Mouse (Mus musculus) G1E (cell line): ENCODE data around the gene Dnajc14. TPM values are rescaled to one million over a fixed set of nuclear protein-coding genes. Genes with fewer than 3 reads are reported as not detected.

ENCODE experiments used
- ATAC-seq: 2 replicates; pipeline ENCODE4 v1.8.0; 2016; ENCODE audit warnings: mild to moderate bottlenecking; ENCODE audit not compliant: insufficient number of reproducible peaks, poor library complexity, low FRiP score, severe bottlenecking; ENCODE audit errors: extremely low read depth
- DNase-seq: peaks from one replicate; pipeline ENCODE4 v3.0.0; 2012; ENCODE audit warnings: low spot score
- H3K27me3 ChIP-seq: 2 replicates; pipeline ENCODE4 v1.6.1; 2012; ENCODE audit warnings: mild to moderate bottlenecking, low read length, inconsistent platforms; ENCODE audit not compliant: insufficient read depth
- H3K36me3 ChIP-seq: replicated peaks from 2 replicates; pipeline ENCODE3; 2012; ENCODE audit warnings: mild to moderate bottlenecking, inconsistent platforms
- H3K4me1 ChIP-seq: 2 replicates; pipeline ENCODE4 v1.6.1; 2012; ENCODE audit warnings: low read depth, low read length, inconsistent platforms, mixed read lengths; ENCODE audit not compliant: insufficient read depth
- H3K4me3 ChIP-seq: 2 replicates; pipeline ENCODE4 v1.5.1; 2012; ENCODE audit warnings: low read depth, mild to moderate bottlenecking, inconsistent platforms, low read length, moderate library complexity, mixed read lengths
- H3K9me3 ChIP-seq: replicated peaks from 2 replicates; pipeline ENCODE4 v1.6.1; 2012; ENCODE audit warnings: inconsistent platforms
- CTCF ChIP-seq: IDR thresholded peaks from 2 replicates; pipeline ENCODE4 v1.5.1; 2012; ENCODE audit warnings: low read depth, low read length, inconsistent platforms, mixed read lengths
- GATA1 ChIP-seq: IDR thresholded peaks from 2 replicates; pipeline ENCODE4 v1.6.1; 2012; ENCODE audit warnings: borderline replicate concordance, low read length, inconsistent platforms, mixed read lengths
- GATA2 ChIP-seq: IDR thresholded peaks from 2 replicates; pipeline ENCODE4 v1.6.1; 2012; ENCODE audit warnings: low read depth, low read length, inconsistent platforms, borderline replicate concordance
- POLR2AphosphoS5 ChIP-seq: IDR thresholded peaks from 2 replicates; pipeline ENCODE4 v1.6.1; 2012; ENCODE audit warnings: low read depth, low read length, inconsistent platforms; ENCODE audit not compliant: insufficient replicate concordance
- TAL1 ChIP-seq: conservative IDR thresholded peaks from 2 replicates; pipeline ENCODE4 v1.6.1; 2012; ENCODE audit warnings: low read depth, low read length, inconsistent platforms, mixed read lengths
- polyA plus RNA-seq: library from polyadenylated mRNA; stranded (reverse); fragments of >175 nt; gene quantifications from 2 replicates; pipeline ENCODE4 v1.2.3, GENCODE M21; 2012
- total RNA-seq, 2 experiments: library from RNA; stranded (forward) in 1 of 2; stranded (reverse) in 1 of 2; fragments of 200-1000 nt in 1 of 2; fragments of >200 nt in 1 of 2; fragmentation: Nextera tagmentation in 1 of 2; gene quantifications; 2 replicates each; pipeline ENCODE4 v1.2.3; 2014 to 2017

Dnajc14 gene
- total RNA-seq (2014; fragmentation: Nextera tagmentation) (20.6 and 25.5 TPM in 2 replicates), total RNA-seq (2017) (31.5 and 36.9 TPM in 2 replicates), polyA plus RNA-seq (9.6 and 12.6 TPM in 2 replicates)

- peak; percentile 19 for DNase-seq
- TF ChIP-seq TAL1 (no peak), POLR2AphosphoS5 (no peak), CTCF (no peak), GATA2 (no peak), GATA1 (no peak)
- H3K36me3 ChIP-seq = peaks cover 51% of the 10 kb centered on the region
- peaks cover 40% of the 10 kb centered on the region for H3K4me1 ChIP-seq
- H3K4me3 ChIP-seq = peak within 1 kb of the TSS; percentile 95
- no peaks in the 10 kb centered on the region for H3K9me3 ChIP-seq
- no peaks in the 10 kb centered on the region for H3K27me3 ChIP-seq
- ATAC-seq = no peak
Observed at GRCm38 (mm10) chr10:128803771-128804270, at the start of gene Dnajc14. TSS of gene Dnajc14 (plus strand) at chr10:128804062.

GRCm38 (mm10) chr10:128772895-128773294 lies 31.0 kb upstream of the Dnajc14 start:
- peaks cover 14% of the 10 kb centered on the region for H3K36me3 ChIP-seq
- no peak for ATAC-seq

GRCm38 (mm10) chr10:128773685-128774084 lies 30.2 kb upstream of the Dnajc14 start:
- TF ChIP-seq POLR2AphosphoS5 (no peak), TAL1 (no peak), GATA2 (no peak), CTCF (no peak), GATA1 (no peak)
- H3K9me3 ChIP-seq = no peaks in the 10 kb centered on the region
- H3K27me3 ChIP-seq = peaks cover 4% of the 10 kb centered on the region; the same call in 1 of the 2 replicates
- DNase-seq = peak; percentile 11
- no peak for ATAC-seq
- H3K36me3 ChIP-seq = peaks cover 9% of the 10 kb centered on the region
- no peaks in the 10 kb centered on the region; the same call in 1 of the 2 replicates for H3K4me1 ChIP-seq
- H3K4me3 ChIP-seq = no peak overlapping the region

More at GRCm38 (mm10) chr10:128772895-128773294, 31.0 kb upstream of the Dnajc14 start:
- Histone ChIP-seq H3K4me1 (no peaks in the 10 kb centered on the region; the same call in 1 of the 2 replicates), H3K27me3 (peaks cover 4% of the 10 kb centered on the region; the same call in 1 of the 2 replicates), H3K4me3 (no peak overlapping the region), H3K9me3 (no peaks in the 10 kb centered on the region)
- no peak for DNase-seq
- TF ChIP-seq TAL1 = no peak
- no peak for TF ChIP-seq GATA2
- no peak for TF ChIP-seq GATA1
- TF ChIP-seq POLR2AphosphoS5 = no peak
- TF ChIP-seq CTCF = no peak

GRCm38 (mm10) chr10:128778441-128778840 lies 25.4 kb upstream of the Dnajc14 start:
- Histone ChIP-seq H3K4me1 (peaks cover 3% of the 10 kb centered on the region; the same call in 1 of the 2 replicates), H3K27me3 (peaks cover 28% of the 10 kb centered on the region), H3K36me3 (no peaks in the 10 kb centered on the region), H3K4me3 (no peak overlapping the region), H3K9me3 (peaks cover 3% of the 10 kb centered on the region; the same call in 1 of the 2 replicates)
- no peak for ATAC-seq
- no peak for TF ChIP-seq POLR2AphosphoS5
- no peak for TF ChIP-seq GATA1
- TF ChIP-seq GATA2 = no peak
- no peak for TF ChIP-seq TAL1
- TF ChIP-seq CTCF = no peak
- no peak for DNase-seq

- no peaks in the 10 kb centered on the region for H3K36me3 ChIP-seq
- peak; percentile 63; the same call in 1 of the 2 replicates for ATAC-seq
- H3K4me1 ChIP-seq = peaks cover 3% of the 10 kb centered on the region; the same call in 1 of the 2 replicates
- H3K4me3 ChIP-seq = no peak overlapping the region
- no peak for DNase-seq
- TF ChIP-seq GATA1 (no peak), POLR2AphosphoS5 (no peak), CTCF (no peak), TAL1 (no peak), GATA2 (no peak)
- H3K9me3 ChIP-seq = peaks cover 10% of the 10 kb centered on the region
- peaks cover 32% of the 10 kb centered on the region for H3K27me3 ChIP-seq
Observed at GRCm38 (mm10) chr10:128779011-128779795, 24.7 kb upstream of the Dnajc14 start.

GRCm38 (mm10) chr10:128780200-128780599 lies 23.7 kb upstream of the Dnajc14 start:
- H3K4me3 ChIP-seq = no peak overlapping the region
- TF ChIP-seq CTCF = no peak
- ATAC-seq (no peak), DNase-seq (no peak)
- peaks cover 32% of the 10 kb centered on the region for H3K27me3 ChIP-seq
- H3K36me3 ChIP-seq = no peaks in the 10 kb centered on the region
- peaks cover 3% of the 10 kb centered on the region; the same call in 1 of the 2 replicates for H3K4me1 ChIP-seq
- peaks cover 12% of the 10 kb centered on the region for H3K9me3 ChIP-seq
